In the genomic region with DNA sequence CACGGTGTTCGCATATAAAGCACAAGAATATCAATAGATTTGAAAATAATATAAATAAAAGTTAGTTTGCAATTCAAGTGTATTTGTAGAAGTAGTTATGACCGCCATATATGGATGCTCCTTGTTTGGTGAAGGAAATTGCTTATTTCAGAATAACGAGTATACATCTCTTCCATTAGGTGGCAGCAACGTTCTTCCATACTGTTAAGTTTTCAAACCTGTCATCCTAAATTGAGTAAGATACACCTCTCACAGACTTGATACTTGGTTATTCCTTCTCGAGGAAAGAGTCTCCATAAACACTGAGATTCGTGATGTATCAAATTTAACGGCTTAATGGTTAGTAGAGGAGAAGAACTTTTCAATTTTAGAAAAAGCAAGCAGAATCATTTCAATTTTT, we compare ENCODE assay signal across 9 mouse cellular contexts. TPM values are rescaled to one million over a fixed set of nuclear protein-coding genes. Genes with fewer than 3 reads are reported as not detected.
DNase-seq lines count a peak whose midpoint lies in the region; ATAC-seq and TF ChIP-seq lines count a peak whose summit lies in the region.
"Had no signal": no experiment of that assay in that cellular context is flagged by ENCODE, and none has a peak within 500 bp of the region (broad histone marks: within the 10 kb centered on the region; RNA-seq: fewer than 3 reads in every experiment).

No protein-coding gene starts in this region.

- no peak overlapping the region for H3K4me2 ChIP-seq in lung, embryonic 14.5 days
- H3K4me2 ChIP-seq in kidney, embryonic 15.5 days = no peak overlapping the region
- H3K4me2 ChIP-seq: heart, embryonic 15.5 days; neural tube, embryonic 12.5 days had no signal

- 10% methylated on average over 8 of the region's 8 CpGs for WGBS in lung, embryonic 14.5 days
- 18% methylated on average over 8 of the region's 8 CpGs for WGBS in kidney, embryonic 15.5 days

- intact Hi-C loops in left cerebral cortex, postnatal 4 days (cut with DNase I) = loop anchor here (5.0 kb wide), 3 partner anchors 80 to 565 kb away; no protein-coding TSS in a partner anchor

- H3K4me1 ChIP-seq in E14TG2a.4 (replicated peaks; ENCODE audit: low read depth, low read length) = no peaks in the 10 kb centered on the region
- H3K4me1 ChIP-seq in lung, embryonic 14.5 days (ENCODE audit: insufficient read depth) = no peaks in the 10 kb centered on the region
- H3K4me1 ChIP-seq in kidney, embryonic 15.5 days = no peaks in the 10 kb centered on the region
- H3K4me1 ChIP-seq: heart, embryonic 15.5 days; neural tube, embryonic 12.5 days had no signal

- H3K9ac ChIP-seq in lung, embryonic 14.5 days = no peak overlapping the region
- no peak overlapping the region for H3K9ac ChIP-seq in kidney, embryonic 15.5 days
- H3K9ac ChIP-seq: heart, embryonic 15.5 days; neural tube, embryonic 12.5 days had no signal

- peaks cover 10% of the 10 kb centered on the region for H3K9me3 ChIP-seq in E14TG2a.4 (ENCODE audit: low read length)
- H3K9me3 ChIP-seq in lung, embryonic 14.5 days (ENCODE audit: low read depth, low read length) = no peaks in the 10 kb centered on the region
- no peaks in the 10 kb centered on the region for H3K9me3 ChIP-seq in kidney, embryonic 15.5 days (replicated peaks)
- H3K9me3 ChIP-seq: heart, embryonic 15.5 days; neural tube, embryonic 12.5 days had no signal

- no peaks in the 10 kb centered on the region for H3K27me3 ChIP-seq in E14TG2a.4 (ENCODE audit: insufficient read depth, low read length)
- no peaks in the 10 kb centered on the region for H3K27me3 ChIP-seq in lung, embryonic 14.5 days (ENCODE audit: insufficient read depth, low read length)
- H3K27me3 ChIP-seq in kidney, embryonic 15.5 days = 0 out of 2 replicates have a peak, but pooled peaks cover 6% of the 10 kb centered on the region
- H3K27me3 ChIP-seq: neural tube, embryonic 12.5 days had no signal

- no peak overlapping the region for H3K4me3 ChIP-seq in E14TG2a.4 (replicated peaks; ENCODE audit: low read length)
- H3K4me3 ChIP-seq in lung, embryonic 14.5 days (ENCODE audit: low read depth, low read length) = no peak overlapping the region
- H3K4me3 ChIP-seq in kidney, embryonic 15.5 days (replicated peaks) = no peak overlapping the region
- H3K4me3 ChIP-seq: heart, embryonic 15.5 days; neural tube, embryonic 12.5 days had no signal

- H3K27ac ChIP-seq in lung, embryonic 14.5 days (ENCODE audit: low read depth) = no peak overlapping the region
- no peak overlapping the region for H3K27ac ChIP-seq in kidney, embryonic 15.5 days
- H3K27ac ChIP-seq: heart, embryonic 15.5 days; neural tube, embryonic 12.5 days had no signal

- ATAC-seq in lung, embryonic 14.5 days (ENCODE audit: insufficient read depth) = no peak
- no peak for ATAC-seq in kidney, embryonic 15.5 days (replicated peaks; ENCODE audit: low FRiP score)

- TF ChIP-seq CTCF in E14TG2a.4 (conservative IDR thresholded peaks at IDR 0.05; ENCODE audit: low read length) = peak; percentile 22; the same call in 1 of the 2 replicates
- peak; percentile 75 for TF ChIP-seq CTCF in lung, embryonic 14.5 days (IDR thresholded peaks at IDR 0.05; ENCODE audit: low read depth)

- H3K36me3 ChIP-seq in E14TG2a.4 (ENCODE audit: insufficient read depth, low read length) = no peaks in the 10 kb centered on the region
- H3K36me3 ChIP-seq in lung, embryonic 14.5 days (ENCODE audit: insufficient read depth) = no peaks in the 10 kb centered on the region
- H3K36me3 ChIP-seq in kidney, embryonic 15.5 days = no peaks in the 10 kb centered on the region
- H3K36me3 ChIP-seq: heart, embryonic 15.5 days; neural tube, embryonic 12.5 days had no signal

- DNase-seq in left cerebral cortex, adult 11 months (ENCODE audit: low spot score) = peak; percentile 16
- DNase-seq in left cerebral cortex, postnatal 4 days = no peak
- peak; percentile 80 for DNase-seq in adipocyte (ENCODE audit: low spot score)
- DNase-seq in lung, embryonic 14.5 days = peak; percentile 88
- DNase-seq in adrenal gland, postnatal 14 days = no peak

RNA-seq across cellular contexts. Expression of gene Tes, which starts 37.4 kb away (rescaled TPM):
- 10 to 100 TPM; 32.4 to 33.4 TPM for total RNA-seq in left cerebral cortex, postnatal 4 days (2021)
- polyA plus RNA-seq in lung, embryonic 14.5 days (2014; fragmentation: Nextera tagmentation; extraction: Ambion mirVana) = 77.0 and 78.9 TPM in 2 replicates
- total RNA-seq in adrenal gland, postnatal 14 days (2021) = 12.3 and 15.8 TPM in 2 replicates
- polyA plus RNA-seq in kidney, embryonic 15.5 days (2015; fragmentation: Nextera tagmentation; extraction: Ambion mirVana) = 70.5 and 72.6 TPM in 2 replicates

Comparison
In these comparisons a context has a peak if more than half of its experiments do, and no peak if none do; other contexts are left out.
1. DNase-seq: peak in left cerebral cortex, adult 11 months (single experiment), adipocyte (single experiment) and lung, embryonic 14.5 days (single experiment); none in left cerebral cortex, postnatal 4 days (single experiment) and adrenal gland, postnatal 14 days (single experiment).